Mouse (Mus musculus) liver, postnatal 0 days (tissue): ENCODE measurements around the gene Ino80b.

ENCODE experiments used
- CTCF ChIP-seq: sonication (generic); IDR thresholded peaks from 2 replicates; pipeline ENCODE4 v1.5.1; 2016; ENCODE audit warnings: antibody characterized with exemption, low read depth
- EP300 ChIP-seq: IDR thresholded peaks from 2 replicates; pipeline ENCODE4 v1.6.1; 2016; ENCODE audit warnings: antibody characterized with exemption, low read depth, mild to moderate bottlenecking

DNA sequence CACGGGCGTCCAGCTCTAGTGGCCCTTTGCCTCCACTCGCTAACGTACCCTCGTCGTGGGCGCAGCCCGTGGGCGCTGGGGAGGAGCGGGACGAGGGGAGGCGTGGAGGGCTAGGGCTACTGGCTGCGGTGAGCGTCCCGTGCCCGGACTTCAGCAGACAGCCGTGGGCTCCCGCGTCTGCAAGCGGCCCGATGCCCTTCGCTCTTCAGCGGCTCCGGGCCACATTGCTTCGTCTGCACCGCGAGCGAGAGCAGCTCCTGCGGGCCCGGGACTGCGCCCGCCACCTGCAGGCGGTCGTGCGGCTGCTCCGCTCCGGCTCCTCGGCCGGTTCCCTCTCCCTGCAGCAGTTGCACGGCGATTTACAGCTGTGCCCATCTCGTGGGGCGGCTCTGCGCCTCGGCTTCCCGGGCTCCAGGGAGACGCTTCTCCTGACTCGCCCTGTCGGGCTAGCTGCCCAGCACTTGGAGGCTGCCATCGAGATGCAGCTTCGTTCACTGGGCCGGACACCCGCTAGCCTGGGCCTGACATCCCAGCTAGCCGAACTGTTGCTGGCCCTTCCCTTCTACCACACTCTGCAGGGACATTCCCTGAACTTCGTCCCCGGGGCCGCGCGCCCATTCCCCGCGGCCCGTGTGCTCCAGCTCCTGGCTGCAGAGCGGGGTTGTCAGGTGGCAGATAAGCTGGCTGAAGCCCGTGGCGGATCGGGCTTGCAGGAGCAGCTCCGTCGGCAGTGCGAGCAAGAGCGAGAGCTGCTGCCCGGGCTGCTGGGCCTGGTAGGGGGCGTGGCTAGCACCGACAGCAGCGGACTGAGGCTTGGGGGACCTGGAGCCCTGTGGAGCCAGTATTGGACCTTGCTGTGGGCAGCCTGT, 23.3 kb downstream of the Ino80b start:
- TF ChIP-seq CTCF (peak; percentile 71), EP300 (no peak)
